Mouse (Mus musculus) hindbrain, embryonic 12.5 days (tissue): ENCODE data around the gene Irs3. TPM values are rescaled to one million over a fixed set of nuclear protein-coding genes. Genes with fewer than 3 reads are reported as not detected.

Source experiments
- ATAC-seq: fragments of 200-750 bp; cut with Nextera tagmentation; 2 replicates; pipeline ENCODE4 v1.8.0; 2017; ENCODE audit warnings: moderate TSS enrichment; ENCODE audit not compliant: low FRiP score
- H3K27ac ChIP-seq: fragments of 300-500 bp; sonication (generic); 2 replicates; pipeline ENCODE4 v1.5.1; 2016; ENCODE audit warnings: mild to moderate bottlenecking
- H3K27me3 ChIP-seq: fragments of 300-500 bp; sonication (generic); 2 replicates; pipeline ENCODE4 v1.6.1; 2016; ENCODE audit warnings: mild to moderate bottlenecking
- H3K36me3 ChIP-seq: fragments of 300-500 bp; sonication (generic); 2 replicates; pipeline ENCODE4 v1.6.1; 2016; ENCODE audit warnings: mild to moderate bottlenecking
- H3K4me1 ChIP-seq: fragments of 300-500 bp; sonication (generic); 2 replicates; pipeline ENCODE4 v1.6.1; 2016
- H3K4me2 ChIP-seq: fragments of 300-500 bp; sonication (generic); replicated peaks from 2 replicates; pipeline ENCODE4 v1.6.1; 2016; ENCODE audit warnings: mild to moderate bottlenecking
- H3K4me3 ChIP-seq: fragments of 300-500 bp; sonication (generic); 2 replicates; pipeline ENCODE4 v1.5.1; 2016; ENCODE audit warnings: mild to moderate bottlenecking
- H3K9ac ChIP-seq: fragments of 300-500 bp; sonication (generic); 2 replicates; pipeline ENCODE4 v1.6.1; 2016; ENCODE audit warnings: mild to moderate bottlenecking, moderate library complexity
- H3K9me3 ChIP-seq: fragments of 300-500 bp; sonication (generic); replicated peaks from 2 replicates; pipeline ENCODE4 v1.6.1; 2016; ENCODE audit warnings: mild to moderate bottlenecking
- WGBS: fragments of 180-500 bp; shearing (Covaris S2); methylation state at CpG from one replicate; pipeline ENCODE4 v1.1.7; 2016; 5-methylcytosine and 5-hydroxymethylcytosine counted together
- polyA plus RNA-seq: library from polyadenylated mRNA; unstranded; fragments of >200 nt; fragmentation: Nextera tagmentation; extraction: Ambion mirVana; gene quantifications from 2 replicates; pipeline ENCODE4 v1.2.1, GENCODE M21; 2016

Irs3 gene
- polyA plus RNA-seq, 1 experiment from 2014 or later = 0.10 TPM

DNA sequence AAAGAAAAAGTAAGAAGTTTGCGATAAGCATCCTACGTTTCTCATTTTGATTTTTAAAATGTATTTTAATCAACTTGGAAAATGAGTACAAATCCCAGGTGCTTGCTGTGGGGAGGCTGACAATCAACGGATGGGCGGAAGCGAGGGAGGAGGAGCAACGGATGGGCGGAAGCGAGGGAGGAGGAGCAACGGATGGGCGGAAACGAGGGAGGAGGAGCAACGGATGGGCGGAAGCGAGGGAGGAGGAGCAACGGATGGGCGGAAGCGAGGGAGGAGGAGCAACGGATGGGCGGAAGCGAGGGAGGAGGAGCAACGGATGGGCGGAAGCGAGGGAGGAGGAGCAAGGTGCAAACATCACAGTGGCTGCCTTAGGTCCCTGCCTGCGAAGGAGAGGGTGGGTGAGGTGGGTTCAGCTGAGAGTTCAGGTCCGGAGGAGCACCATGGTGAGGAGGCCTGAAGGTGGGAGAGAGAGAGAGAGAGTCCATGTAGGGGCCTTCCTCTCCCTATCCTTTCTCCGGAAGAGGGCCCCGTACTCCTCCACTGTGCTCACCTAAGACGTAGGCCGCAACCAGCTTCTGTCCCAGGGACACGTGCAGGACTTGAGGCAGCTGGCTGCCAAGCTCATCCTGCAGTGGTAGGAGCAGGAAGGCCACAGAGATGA lies 48.8 kb downstream of the Irs3 start:
- Histone ChIP-seq H3K9ac (no peak overlapping the region), H3K27ac (no peak overlapping the region), H3K4me1 (peaks cover 19% of the 10 kb centered on the region), H3K4me3 (no peak overlapping the region), H3K36me3 (peaks cover 8% of the 10 kb centered on the region; the same call in 1 of the 2 replicates), H3K4me2 (peak overlapping the region; percentile 13; the same call in 1 of the 2 replicates), H3K27me3 (no peaks in the 10 kb centered on the region), H3K9me3 (no peaks in the 10 kb centered on the region)
- ATAC-seq = no peak
- WGBS = 37% methylated on average over 26 of the region's 30 CpGs

DNA sequence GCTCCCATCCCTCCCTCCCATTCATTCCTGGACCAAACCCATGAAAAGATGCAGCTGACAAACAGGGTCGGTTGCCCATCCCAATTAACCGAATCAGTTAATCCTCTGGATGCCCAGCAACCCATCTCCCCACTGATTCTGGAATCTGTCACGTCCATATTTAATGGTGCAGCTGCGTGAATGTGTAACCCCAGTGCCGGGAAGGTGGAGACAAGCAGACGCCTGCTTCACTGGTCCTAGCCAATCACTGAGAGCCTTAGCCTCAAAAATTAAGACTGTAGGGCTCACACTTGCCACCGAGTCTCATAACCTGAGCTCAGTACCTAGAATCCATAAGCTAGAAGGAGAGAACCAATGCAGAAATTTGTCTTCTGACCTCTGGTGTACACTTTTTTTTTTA lies 49.6 kb downstream of the Irs3 start:
- H3K9me3 ChIP-seq = no peaks in the 10 kb centered on the region
- H3K9ac ChIP-seq = no peak overlapping the region
- no peaks in the 10 kb centered on the region for H3K27me3 ChIP-seq
- H3K4me3 ChIP-seq = no peak overlapping the region
- no peak for ATAC-seq
- H3K4me2 ChIP-seq = no peak overlapping the region
- H3K27ac ChIP-seq = no peak overlapping the region
- peaks cover 8% of the 10 kb centered on the region; the same call in 1 of the 2 replicates for H3K36me3 ChIP-seq
- H3K4me1 ChIP-seq = peaks cover 15% of the 10 kb centered on the region
- 76% methylated on average over 7 of the region's 7 CpGs for WGBS

Other genes with a start within 250 kb of the Irs3 start
- gene Zan, start 168.7 kb downstream of the Irs3 start, polyA plus RNA-seq = 0.09 and 0.15 TPM in 2 replicates
- gene Pop7, start 143.2 kb downstream of the Irs3 start, polyA plus RNA-seq = 60.7 and 61.3 TPM in 2 replicates
- gene Gigyf1, start 127.2 kb downstream of the Irs3 start, polyA plus RNA-seq = 17.9 and 19.0 TPM in 2 replicates
- not detected in 2 replicates for gene Epo, start 112.5 kb downstream of the Irs3 start, polyA plus RNA-seq
- 466 and 467 TPM in 2 replicates for gene Gnb2, start 112.2 kb downstream of the Irs3 start, polyA plus RNA-seq
- gene Actl6b, start 92.2 kb downstream of the Irs3 start, polyA plus RNA-seq = 103 and 108 TPM in 2 replicates
- gene Tfr2, start 75.9 kb downstream of the Irs3 start, polyA plus RNA-seq = 3.3 and 3.4 TPM in 2 replicates
- gene Mospd3, start 44.7 kb downstream of the Irs3 start, polyA plus RNA-seq = 38.7 and 40.0 TPM in 2 replicates
- gene Pcolce, start 31.9 kb downstream of the Irs3 start, polyA plus RNA-seq = 66.6 and 82.5 TPM in 2 replicates
- gene Fbxo24, start 16.7 kb downstream of the Irs3 start, polyA plus RNA-seq = 0.23 and 0.25 TPM in 2 replicates
- 32.4 and 34.3 TPM in 2 replicates for gene Lrch4, start 16.6 kb downstream of the Irs3 start, polyA plus RNA-seq
- 8.3 and 10.8 TPM in 2 replicates for gene Gm20605, start 16.5 kb downstream of the Irs3 start, polyA plus RNA-seq
- 7.6 and 8.0 TPM in 2 replicates for gene Sap25, start 4.4 kb downstream of the Irs3 start, polyA plus RNA-seq
- gene Agfg2, start 39.0 kb upstream of the Irs3 start, polyA plus RNA-seq = 21.2 and 22.4 TPM in 2 replicates
- 20.9 and 22.2 TPM in 2 replicates for gene Nyap1, start 95.9 kb upstream of the Irs3 start, polyA plus RNA-seq
- 81.8 and 82.9 TPM in 2 replicates for gene Tsc22d4, start 100.0 kb upstream of the Irs3 start, polyA plus RNA-seq
- 55.1 and 59.7 TPM in 2 replicates for gene Ppp1r35, start 133.1 kb upstream of the Irs3 start, polyA plus RNA-seq
- gene Mepce, start 141.9 kb upstream of the Irs3 start, polyA plus RNA-seq = 11.0 and 14.8 TPM in 2 replicates
- 19.5 and 20.1 TPM in 2 replicates for gene Zcwpw1, start 142.1 kb upstream of the Irs3 start, polyA plus RNA-seq
- 0.21 and 1.1 TPM in 2 replicates for gene Pilra, start 190.6 kb upstream of the Irs3 start, polyA plus RNA-seq
- gene Pilrb1, start 212.4 kb upstream of the Irs3 start, polyA plus RNA-seq = not detected in 2 replicates
- not detected in 2 replicates for gene Pilrb2, start 226.1 kb upstream of the Irs3 start, polyA plus RNA-seq